Mouse (Mus musculus) kidney, embryonic 14.5 days (tissue): ENCODE data around the gene Exoc6. TPM values are rescaled to one million over a fixed set of nuclear protein-coding genes. Genes with fewer than 3 reads are reported as not detected.
"Not testable (repeated sequence)": the region's sequence is repeated elsewhere in the genome, so short reads cannot be mapped to it uniquely, and the experiment has no call there.

Experiments
- ATAC-seq: fragments of 200-750 bp; cut with Nextera tagmentation; 2 replicates; pipeline ENCODE4 v1.8.0; 2017; ENCODE audit warnings: moderate number of reproducible peaks, mild to moderate bottlenecking, moderate TSS enrichment, moderate library complexity; ENCODE audit not compliant: low FRiP score, low TSS enrichment
- H3K27ac ChIP-seq: fragments of 300-500 bp; sonication (generic); 2 replicates; pipeline ENCODE4 v1.5.1; 2014; ENCODE audit warnings: low read depth, mild to moderate bottlenecking, low read length, moderate library complexity, mixed read lengths
- H3K27me3 ChIP-seq: fragments of 300-500 bp; sonication (generic); 2 replicates; pipeline ENCODE4 v1.6.1; 2014; ENCODE audit warnings: mild to moderate bottlenecking, low read length; ENCODE audit not compliant: control insufficient read depth, insufficient read depth
- H3K36me3 ChIP-seq: fragments of 300-500 bp; sonication (generic); 2 replicates; pipeline ENCODE4 v1.6.1; 2014; ENCODE audit warnings: low read length, mixed read lengths; ENCODE audit not compliant: control insufficient read depth, insufficient read depth
- H3K4me1 ChIP-seq: fragments of 300-500 bp; sonication (generic); 2 replicates; pipeline ENCODE4 v1.6.1; 2014; ENCODE audit warnings: low read length, mixed read lengths; ENCODE audit not compliant: control insufficient read depth, insufficient read depth
- H3K4me2 ChIP-seq: fragments of 300-500 bp; sonication (generic); replicated peaks from 2 replicates; pipeline ENCODE4 v1.6.1; 2014; ENCODE audit warnings: low read depth, mild to moderate bottlenecking, low read length
- H3K4me3 ChIP-seq: fragments of 300-500 bp; sonication (generic); 2 replicates; pipeline ENCODE4 v1.5.1; 2014; ENCODE audit warnings: mild to moderate bottlenecking, low read length
- H3K9ac ChIP-seq: fragments of 300-500 bp; sonication (generic); 2 replicates; pipeline ENCODE4 v1.6.1; 2014; ENCODE audit warnings: low read depth, mild to moderate bottlenecking, low read length, moderate library complexity
- H3K9me3 ChIP-seq: fragments of 300-500 bp; sonication (generic); 2 replicates; pipeline ENCODE4 v1.6.1; 2016; ENCODE audit warnings: low read length; ENCODE audit not compliant: control insufficient read depth
- whole genome bisulfite sequencing: fragments of 180-500 bp; shearing (Covaris S2); extraction: QIAGEN DNeasy Blood & Tissue Kit; methylation state at CpG from one replicate; pipeline ENCODE4 v1.1.7; 2014; 5-methylcytosine and 5-hydroxymethylcytosine counted together
- polyA plus RNA-seq: library from polyadenylated mRNA; unstranded; fragments of >200 nt; fragmentation: Nextera tagmentation; extraction: Ambion mirVana; gene quantifications from 2 replicates; pipeline ENCODE4 v1.2.1, GENCODE M21; 2014

The Exoc6 gene
- polyA plus RNA-seq, 1 experiment from 2014 or later = 26.8 TPM

GRCm38 (mm10) chr19:37523280-37524062, 26.7 kb upstream of the Exoc6 start:
- WGBS = 68% methylated on average over 15 of the region's 15 CpGs
- no peaks in the 10 kb centered on the region for H3K9me3 ChIP-seq
- no peak overlapping the region for H3K4me3 ChIP-seq
- no peak overlapping the region for H3K4me2 ChIP-seq
- H3K9ac ChIP-seq = no peak overlapping the region
- H3K27ac ChIP-seq = no peak overlapping the region
- H3K36me3 ChIP-seq = no peaks in the 10 kb centered on the region
- no peak for ATAC-seq
- H3K4me1 ChIP-seq = no peaks in the 10 kb centered on the region
- no peaks in the 10 kb centered on the region for H3K27me3 ChIP-seq

GRCm38 (mm10) chr19:37525925-37526324, 24.3 kb upstream of the Exoc6 start:
- H3K9me3 ChIP-seq = peaks cover 2% of the 10 kb centered on the region; the same call in 1 of the 2 replicates
- no peak for ATAC-seq
- no peaks in the 10 kb centered on the region for H3K4me1 ChIP-seq
- H3K27ac ChIP-seq = no peak overlapping the region
- H3K4me3 ChIP-seq = no peak overlapping the region
- no peak overlapping the region for H3K9ac ChIP-seq
- 86% methylated on average over 11 of the region's 11 CpGs for whole genome bisulfite sequencing
- H3K4me2 ChIP-seq = no peak overlapping the region
- no peaks in the 10 kb centered on the region for H3K27me3 ChIP-seq
- H3K36me3 ChIP-seq = no peaks in the 10 kb centered on the region

- 54% methylated on average over 8 of the region's 8 CpGs for WGBS
- Histone ChIP-seq H3K27me3 (no peaks in the 10 kb centered on the region), H3K4me3 (no peak overlapping the region), H3K4me2 (no peak overlapping the region), H3K27ac (no peak overlapping the region), H3K36me3 (no peaks in the 10 kb centered on the region), H3K9ac (no peak overlapping the region), H3K4me1 (no peaks in the 10 kb centered on the region), H3K9me3 (peaks cover 2% of the 10 kb centered on the region; the same call in 1 of the 2 replicates)
- ATAC-seq = no peak
These were observed 23.4 kb upstream of the Exoc6 start for GRCm38 (mm10) chr19:37526768-37527167.

- 97% methylated on average over 3 of the region's 3 CpGs for WGBS
- H3K9me3 ChIP-seq, H3K9ac ChIP-seq, H3K4me2 ChIP-seq, H3K4me3 ChIP-seq, ATAC-seq, H3K27ac ChIP-seq, H3K4me1 ChIP-seq, H3K36me3 ChIP-seq, H3K27me3 ChIP-seq: not testable (repeated sequence)
These were observed 22.5 kb upstream of the Exoc6 start for GRCm38 (mm10) chr19:37527736-37528135.

GRCm38 (mm10) chr19:37528581-37528980, 21.6 kb upstream of the Exoc6 start:
- H3K9me3 ChIP-seq = peaks cover 2% of the 10 kb centered on the region; the same call in 1 of the 2 replicates
- H3K4me2 ChIP-seq = no peak overlapping the region
- H3K4me3 ChIP-seq = no peak overlapping the region
- H3K27me3 ChIP-seq = no peaks in the 10 kb centered on the region; the same call in 1 of the 2 replicates
- ATAC-seq = no peak
- 63% methylated on average over 6 of the region's 6 CpGs for WGBS
- H3K9ac ChIP-seq = no peak overlapping the region
- no peak overlapping the region for H3K27ac ChIP-seq
- H3K4me1 ChIP-seq = no peaks in the 10 kb centered on the region
- no peaks in the 10 kb centered on the region for H3K36me3 ChIP-seq

GRCm38 (mm10) chr19:37529296-37529695, 20.9 kb upstream of the Exoc6 start:
- no peak overlapping the region for H3K27ac ChIP-seq
- no peaks in the 10 kb centered on the region for H3K36me3 ChIP-seq
- WGBS = 91% methylated on average over 9 of the region's 9 CpGs
- H3K4me3 ChIP-seq = no peak overlapping the region
- no peaks in the 10 kb centered on the region for H3K4me1 ChIP-seq
- peaks cover 2% of the 10 kb centered on the region; the same call in 1 of the 2 replicates for H3K9me3 ChIP-seq
- no peak overlapping the region for H3K4me2 ChIP-seq
- H3K9ac ChIP-seq = no peak overlapping the region
- ATAC-seq = no peak
- H3K27me3 ChIP-seq = no peaks in the 10 kb centered on the region; the same call in 1 of the 2 replicates

GRCm38 (mm10) chr19:37529975-37530515, 20.2 kb upstream of the Exoc6 start:
- no peaks in the 10 kb centered on the region for H3K36me3 ChIP-seq
- no peak overlapping the region for H3K4me3 ChIP-seq
- H3K9me3 ChIP-seq = peaks cover 2% of the 10 kb centered on the region; the same call in 1 of the 2 replicates
- no peak overlapping the region for H3K27ac ChIP-seq
- no peaks in the 10 kb centered on the region; the same call in 1 of the 2 replicates for H3K27me3 ChIP-seq
- H3K9ac ChIP-seq = no peak overlapping the region
- 47% methylated on average over 7 of the region's 7 CpGs for WGBS
- no peak overlapping the region for H3K4me2 ChIP-seq
- H3K4me1 ChIP-seq = no peaks in the 10 kb centered on the region
- ATAC-seq = no peak

- Histone ChIP-seq H3K27me3 (no peaks in the 10 kb centered on the region; the same call in 1 of the 2 replicates), H3K4me1 (no peaks in the 10 kb centered on the region), H3K27ac (no peak overlapping the region), H3K9me3 (peaks cover 2% of the 10 kb centered on the region; the same call in 1 of the 2 replicates), H3K4me2 (no peak overlapping the region), H3K4me3 (no peak overlapping the region), H3K9ac (no peak overlapping the region), H3K36me3 (no peaks in the 10 kb centered on the region)
- no peak for ATAC-seq
- 81% methylated on average over 3 of the region's 3 CpGs for WGBS
These were observed 19.6 kb upstream of the Exoc6 start for GRCm38 (mm10) chr19:37530601-37531000.

- no peak for ATAC-seq
- no peaks in the 10 kb centered on the region for H3K36me3 ChIP-seq
These were observed 18.9 kb upstream of the Exoc6 start for GRCm38 (mm10) chr19:37531200-37531845.

More at GRCm38 (mm10) chr19:37531200-37531845, 18.9 kb upstream of the Exoc6 start:
- H3K27ac ChIP-seq = no peak overlapping the region
- H3K4me2 ChIP-seq = no peak overlapping the region
- H3K4me1 ChIP-seq = no peaks in the 10 kb centered on the region
- H3K9ac ChIP-seq = no peak overlapping the region
- WGBS = 64% methylated on average over 7 of the region's 7 CpGs
- peaks cover 2% of the 10 kb centered on the region; the same call in 1 of the 2 replicates for H3K9me3 ChIP-seq
- no peak overlapping the region for H3K4me3 ChIP-seq
- H3K27me3 ChIP-seq = no peaks in the 10 kb centered on the region; the same call in 1 of the 2 replicates
